Mouse (Mus musculus) thymus, adult 2 months (tissue): ENCODE measurements around the gene Taf5l.

ENCODE experiments used
- CTCF ChIP-seq: fragments of 200-500 bp; IDR thresholded peaks from 2 replicates; pipeline ENCODE4 v1.5.1; 2012; ENCODE audit warnings: mild to moderate bottlenecking, control low read depth, low read length, moderate library complexity, borderline replicate concordance; ENCODE audit not compliant: control insufficient read depth, poor library complexity, insufficient read depth; ENCODE audit errors: extremely low read depth
- POLR2A ChIP-seq: fragments of 200-500 bp; IDR thresholded peaks from 2 replicates; pipeline ENCODE4 v1.6.1; 2012; ENCODE audit warnings: mild to moderate bottlenecking, low read length, control low read depth, moderate library complexity; ENCODE audit not compliant: control insufficient read depth, poor library complexity, insufficient read depth; ENCODE audit errors: extremely low read depth

DNA sequence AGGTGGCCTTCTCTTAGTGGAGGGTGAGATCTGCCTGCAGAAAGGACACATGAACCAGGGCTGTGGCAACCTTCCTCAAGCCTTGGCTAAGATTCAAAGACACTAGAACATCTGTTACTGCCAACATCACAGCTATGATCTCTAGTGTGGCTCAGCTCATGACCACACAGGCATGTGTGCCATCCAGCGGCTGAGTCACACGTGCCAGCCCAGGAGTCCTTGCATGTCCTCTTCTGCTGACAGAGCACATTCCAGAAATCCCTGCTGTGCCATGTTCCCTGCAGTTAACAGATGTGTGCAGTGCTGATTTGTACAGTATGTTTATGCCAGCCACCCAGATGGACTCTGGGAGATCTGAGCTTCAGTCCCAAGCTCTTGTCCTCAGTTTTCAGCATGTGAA, 21.6 kb downstream of the Taf5l start:
- no peak for TF ChIP-seq CTCF
- TF ChIP-seq POLR2A, result no peak
